Mouse (Mus musculus) spleen, adult 2 months (tissue): ENCODE data around the gene Gm10401. TPM values are rescaled to one million over a fixed set of nuclear protein-coding genes. Genes with fewer than 3 reads are reported as not detected.

Experiments
- DNase-seq, 2 experiments: peaks; one replicate each; pipeline versions ENCODE4 v3.0.0 to v3.0.0-alpha.2; 2012 to 2021; ENCODE audit warnings: low spot score in 2 of 2, low read depth in 1 of 2
- H3K27ac ChIP-seq: fragments of 200-500 bp; 2 replicates; pipeline ENCODE4 v1.5.1; 2012; ENCODE audit warnings: low read length, inconsistent platforms; ENCODE audit not compliant: insufficient read depth
- H3K27me3 ChIP-seq: fragments of 200-500 bp; 2 replicates; pipeline ENCODE4 v1.6.1; 2012; ENCODE audit warnings: mild to moderate bottlenecking, moderate library complexity, low read length, inconsistent platforms; ENCODE audit not compliant: control insufficient read depth, insufficient read depth
- H3K36me3 ChIP-seq: fragments of 200-500 bp; 2 replicates; pipeline ENCODE4 v1.6.1; 2012; ENCODE audit warnings: mild to moderate bottlenecking, low read length, inconsistent platforms; ENCODE audit not compliant: control insufficient read depth, insufficient read depth
- H3K4me1 ChIP-seq: fragments of 200-500 bp; 2 replicates; pipeline ENCODE4 v1.6.1; 2011; ENCODE audit warnings: inconsistent platforms; ENCODE audit not compliant: control insufficient read depth, insufficient read depth, insufficient read length
- H3K4me3 ChIP-seq: fragments of 200-500 bp; 2 replicates; pipeline ENCODE4 v1.5.1; 2011; ENCODE audit warnings: mild to moderate bottlenecking, inconsistent platforms; ENCODE audit not compliant: insufficient read depth, insufficient read length; ENCODE audit errors: extremely low read depth
- CTCF ChIP-seq: fragments of 200-500 bp; IDR thresholded peaks from 2 replicates; pipeline ENCODE4 v1.5.1; 2011; ENCODE audit warnings: mild to moderate bottlenecking, inconsistent platforms; ENCODE audit not compliant: insufficient read depth, insufficient read length, insufficient replicate concordance; ENCODE audit errors: extremely low read depth
- POLR2A ChIP-seq: fragments of 200-500 bp; IDR thresholded peaks from 2 replicates; pipeline ENCODE4 v1.6.1; 2011; ENCODE audit warnings: low read depth, low read length, inconsistent platforms
- WGBS: fragments of 180-500 bp; shearing (Covaris S2); methylation state at CpG from one replicate; pipeline ENCODE4 v1.1.7; 2018; 5-methylcytosine and 5-hydroxymethylcytosine counted together
- polyA plus RNA-seq: library from polyadenylated mRNA; depleted of rRNA; stranded (reverse); fragments of >200 nt; gene quantifications from 2 replicates; pipeline ENCODE4 v1.2.3, GENCODE M21; 2012

Gene Gm10401
- polyA plus RNA-seq, 1 experiment = not detected

- no peak for DNase-seq
- TF ChIP-seq CTCF (no peak), POLR2A (no peak)
- no peak overlapping the region for H3K27ac ChIP-seq
- H3K27me3 ChIP-seq = no peaks in the 10 kb centered on the region
- WGBS = 92% methylated on average over 6 of the region's 6 CpGs
- H3K4me3 ChIP-seq = no peak overlapping the region
- peaks cover 17% of the 10 kb centered on the region for H3K36me3 ChIP-seq
- peaks cover 17% of the 10 kb centered on the region for H3K4me1 ChIP-seq
These were observed 31.2 kb upstream of the Gm10401 start for GRCm38 (mm10) chr5:115129328-115129727.

- Histone ChIP-seq H3K27ac (no peak overlapping the region), H3K4me1 (peaks cover 5% of the 10 kb centered on the region; the same call in 1 of the 2 replicates), H3K36me3 (peaks cover 19% of the 10 kb centered on the region), H3K4me3 (no peak overlapping the region), H3K27me3 (no peaks in the 10 kb centered on the region)
- TF ChIP-seq POLR2A = no peak
- TF ChIP-seq CTCF = no peak
- whole genome bisulfite sequencing = 93% methylated on average over 22 of the region's 22 CpGs
- DNase-seq = no peak
These were observed 29.5 kb upstream of the Gm10401 start for GRCm38 (mm10) chr5:115127421-115128179.

GRCm38 (mm10) chr5:115126578-115127312, 28.6 kb upstream of the Gm10401 start:
- TF ChIP-seq POLR2A = no peak
- TF ChIP-seq CTCF = no peak
- DNase-seq = no peak
- H3K36me3 ChIP-seq = peaks cover 19% of the 10 kb centered on the region
- H3K27me3 ChIP-seq = no peaks in the 10 kb centered on the region
- no peak overlapping the region for H3K27ac ChIP-seq
- peaks cover 4% of the 10 kb centered on the region; the same call in 1 of the 2 replicates for H3K4me1 ChIP-seq
- 82% methylated on average over 28 of the region's 28 CpGs for WGBS
- H3K4me3 ChIP-seq = no peak overlapping the region

- Histone ChIP-seq H3K4me3 (no peak overlapping the region), H3K27me3 (no peaks in the 10 kb centered on the region), H3K36me3 (peaks cover 19% of the 10 kb centered on the region)
These were observed 27.2 kb upstream of the Gm10401 start for GRCm38 (mm10) chr5:115125211-115125871.

GRCm38 (mm10) chr5:115124690-115125089, 26.6 kb upstream of the Gm10401 start:
- Histone ChIP-seq H3K27ac (no peak overlapping the region), H3K27me3 (no peaks in the 10 kb centered on the region), H3K4me3 (no peak overlapping the region), H3K36me3 (peaks cover 17% of the 10 kb centered on the region), H3K4me1 (peaks cover 4% of the 10 kb centered on the region; the same call in 1 of the 2 replicates)
- DNase-seq = no peak
- WGBS = 95% methylated on average over 6 of the region's 6 CpGs
- TF ChIP-seq CTCF (no peak), POLR2A (no peak)

More at GRCm38 (mm10) chr5:115125211-115125871, 27.2 kb upstream of the Gm10401 start:
- Histone ChIP-seq H3K4me1 (peaks cover 4% of the 10 kb centered on the region; the same call in 1 of the 2 replicates), H3K27ac (no peak overlapping the region)
- peak in 1 of 2 experiments; percentile 82 for DNase-seq
- TF ChIP-seq POLR2A (no peak), CTCF (peak; percentile 99)
- WGBS = 36% methylated on average over 24 of the region's 24 CpGs

GRCm38 (mm10) chr5:115120978-115121377, 22.9 kb upstream of the Gm10401 start:
- Histone ChIP-seq H3K27me3 (no peaks in the 10 kb centered on the region), H3K4me1 (no peaks in the 10 kb centered on the region; the same call in none of the 2 replicates), H3K27ac (no peak overlapping the region), H3K36me3 (peaks cover 2% of the 10 kb centered on the region; the same call in 1 of the 2 replicates), H3K4me3 (no peak overlapping the region)
- WGBS = 90% methylated on average over 5 of the region's 5 CpGs
- TF ChIP-seq CTCF = no peak
- no peak for TF ChIP-seq POLR2A
- DNase-seq = no peak
